Mouse (Mus musculus): ENCODE data around the gene Gltp.

- TF ChIP-seq EP300 (IDR thresholded peaks at IDR 0.05; ENCODE audit: low read depth) (no peak), CTCF (IDR thresholded peaks at IDR 0.05; ENCODE audit: low read depth) (no peak)
Measured at GRCm38 (mm10) chr5:114657426-114657825, 33.4 kb downstream of the Gltp start.

Data from liver, postnatal 0 days (tissue).